ENCODE assay signal across 9 mouse cellular contexts in the genomic region with DNA sequence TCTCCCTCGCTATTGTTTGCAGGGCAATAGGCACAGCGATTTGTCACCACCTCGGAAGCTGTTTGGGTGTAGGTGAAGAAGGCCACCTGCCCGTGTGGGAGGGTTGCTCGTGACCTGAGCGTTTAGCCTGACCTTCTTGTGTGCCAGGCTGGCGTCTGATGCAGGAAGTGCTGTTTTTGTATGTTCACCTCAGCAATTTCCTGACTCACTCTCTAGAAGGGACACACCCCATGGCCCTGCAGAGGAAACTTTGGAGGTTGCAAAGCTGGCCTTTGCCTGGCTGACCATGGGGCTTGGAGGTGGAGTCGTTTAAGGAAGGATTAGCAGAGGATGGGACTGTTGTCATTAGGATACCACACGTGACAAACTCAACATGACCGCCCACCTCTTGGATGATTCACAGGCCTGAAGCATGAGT. TPM values are rescaled to one million over a fixed set of nuclear protein-coding genes. Genes with fewer than 3 reads are reported as not detected.
DNase-seq lines count a peak whose midpoint lies in the region; TF ChIP-seq lines count a peak whose summit lies in the region.
"Had no signal": no experiment of that assay in that cellular context is flagged by ENCODE, and none has a peak within 500 bp of the region (broad histone marks: within the 10 kb centered on the region; RNA-seq: fewer than 3 reads in every experiment).

No protein-coding gene starts in this region.

- no peak for TF ChIP-seq CTCF in spleen, adult 2 months (IDR thresholded peaks at IDR 0.05; ENCODE audit: extremely low read depth, insufficient read depth, insufficient read length, insufficient replicate concordance)
- no peak for TF ChIP-seq CTCF in lung, adult 2 months (IDR thresholded peaks at IDR 0.05; ENCODE audit: insufficient read depth, low read length)

- H3K36me3 ChIP-seq in spleen, adult 2 months (ENCODE audit: control insufficient read depth, insufficient read depth, low read length): no peaks in the 10 kb centered on the region
- no peaks in the 10 kb centered on the region for H3K36me3 ChIP-seq in heart, embryonic 10.5 days
- H3K36me3 ChIP-seq: embryonic facial prominence, embryonic 13.5 days had no signal

- no peak overlapping the region for H3K4me3 ChIP-seq in spleen, adult 2 months (ENCODE audit: extremely low read depth, insufficient read depth, insufficient read length)
- no peak overlapping the region for H3K4me3 ChIP-seq in heart, embryonic 10.5 days
- H3K4me3 ChIP-seq in lung, adult 2 months (replicated peaks; ENCODE audit: extremely low read depth, low read depth, low read length): no peak overlapping the region
- H3K4me3 ChIP-seq: embryonic facial prominence, embryonic 13.5 days had no signal

- DNase-seq in spleen, adult 2 months (ENCODE audit: low read depth in 1 of 2, low spot score in 2 of 2): peak in 1 of 2 experiments; percentile 66
- DNase-seq in spleen, adult 12 weeks (ENCODE audit: low spot score): no peak
- DNase-seq in heart, embryonic 10.5 days (ENCODE audit: low spot score): no peak
- peak; percentile 43 for DNase-seq in lung, adult 2 months
- DNase-seq in thymus, postnatal 0 days (ENCODE audit: low spot score): peak; percentile 51
- DNase-seq in layer of hippocampus, postnatal 36 days: no peak
- DNase-seq in gastrocnemius, postnatal 10 days: no peak
- no peak for DNase-seq in left cerebral cortex, postnatal 25 days (ENCODE audit: low spot score in 2 of 2)

- no peaks in the 10 kb centered on the region for H3K27me3 ChIP-seq in spleen, adult 2 months (ENCODE audit: control insufficient read depth, insufficient read depth, low read length)
- H3K27me3 ChIP-seq in heart, embryonic 10.5 days (ENCODE audit: insufficient read depth, poor library complexity, severe bottlenecking): no peaks in the 10 kb centered on the region
- H3K27me3 ChIP-seq: embryonic facial prominence, embryonic 13.5 days had no signal

- no peak for TF ChIP-seq POLR2A in spleen, adult 2 months (IDR thresholded peaks at IDR 0.05; ENCODE audit: low read depth, low read length)
- TF ChIP-seq POLR2A in lung, adult 2 months (IDR thresholded peaks at IDR 0.05; ENCODE audit: borderline replicate concordance, extremely low read depth, low read depth, low read length): 0 out of 2 replicates have a peak, but pooled peaks have one; percentile 20

- peak overlapping the region; percentile 67 for H3K27ac ChIP-seq in spleen, adult 2 months (ENCODE audit: insufficient read depth, low read length)
- peak overlapping the region; percentile 73 for H3K27ac ChIP-seq in heart, embryonic 10.5 days
- H3K27ac ChIP-seq: embryonic facial prominence, embryonic 13.5 days had no signal

- intact Hi-C loops in left cerebral cortex, postnatal 25 days (cut with DNase I): no loop called here

- peaks cover 62% of the 10 kb centered on the region for H3K4me1 ChIP-seq in spleen, adult 2 months (ENCODE audit: control insufficient read depth, insufficient read depth, insufficient read length)
- peaks cover 41% of the 10 kb centered on the region for H3K4me1 ChIP-seq in heart, embryonic 10.5 days
- H3K4me1 ChIP-seq in lung, adult 2 months (ENCODE audit: control insufficient read depth, insufficient read depth, low read length): peaks cover 20% of the 10 kb centered on the region

- 16% methylated on average over 10 of the region's 10 CpGs for WGBS in spleen, adult 2 months
- 28% methylated on average over 10 of the region's 10 CpGs for whole genome bisulfite sequencing in heart, embryonic 10.5 days
- 14% methylated on average over 10 of the region's 10 CpGs for WGBS in lung, adult 2 months

- H3K9me3 ChIP-seq in heart, embryonic 10.5 days: no peaks in the 10 kb centered on the region
- H3K9me3 ChIP-seq: embryonic facial prominence, embryonic 13.5 days had no signal

RNA-seq across cellular contexts. Expression of a gene that starts 18.9 kb away (rescaled TPM):
- polyA plus RNA-seq in spleen, adult 2 months (2012; rRNA removed): 36.3 and 37.2 TPM in 2 replicates
- 24.4 and 26.3 TPM in 2 replicates for polyA plus RNA-seq in heart, embryonic 10.5 days (2016; fragmentation: Nextera tagmentation; extraction: Ambion mirVana)
- 35.9 and 43.9 TPM in 2 replicates for polyA plus RNA-seq in lung, adult 2 months (2012; rRNA removed)
- 47.9 and 56.5 TPM in 2 replicates for polyA plus RNA-seq in thymus, postnatal 0 days (2015; fragmentation: Nextera tagmentation; extraction: Ambion mirVana)
- total RNA-seq in layer of hippocampus, postnatal 36 days (2021): 100 to 1,000 TPM; 119 to 122 TPM
- total RNA-seq in gastrocnemius, postnatal 10 days (2021): 100 to 1,000 TPM; 105 to 116 TPM
- total RNA-seq in left cerebral cortex, postnatal 25 days (2021): 100 to 1,000 TPM; 106 to 119 TPM

Comparison
In these comparisons a context has a peak if more than half of its experiments do, and no peak if none do; other contexts are left out.
1. DNase-seq: peak in lung, adult 2 months (single experiment) and thymus, postnatal 0 days (single experiment); none in spleen, adult 12 weeks (single experiment), heart, embryonic 10.5 days (single experiment), layer of hippocampus, postnatal 36 days (0 of 2), gastrocnemius, postnatal 10 days (single experiment) and left cerebral cortex, postnatal 25 days (0 of 2).